Mouse (Mus musculus): ENCODE measurements around the gene Cmbl. TPM values are rescaled to one million over a fixed set of nuclear protein-coding genes. Genes with fewer than 3 reads are reported as not detected.
"Not testable (repeated sequence)": the region's sequence is repeated elsewhere in the genome, so short reads cannot be mapped to it uniquely, and the experiment has no call there.

Cmbl gene
- total RNA-seq, 2 experiments from 2014 or later, result 69.7 to 178 TPM

GRCm38 (mm10) chr15:31573287-31573686 is 8.1 kb downstream of the Cmbl start:
- DNase-seq (ENCODE audit: low spot score in 2 of 2), result no peak

- no peak for DNase-seq (ENCODE audit: low spot score in 2 of 2)
Measured at GRCm38 (mm10) chr15:31573692-31574091, 8.5 kb downstream of the Cmbl start.

GRCm38 (mm10) chr15:31576076-31576475 is 10.9 kb downstream of the Cmbl start:
- no peak for DNase-seq (ENCODE audit: low spot score in 2 of 2)

- DNase-seq (ENCODE audit: low spot score in 2 of 2), result not testable (repeated sequence)
Measured at GRCm38 (mm10) chr15:31581086-31581485, 15.9 kb downstream of the Cmbl start.

- DNase-seq (ENCODE audit: low spot score in 2 of 2), result peak in 1 of 2 experiments; percentile 49
Measured at GRCm38 (mm10) chr15:31583304-31584085, 18.3 kb downstream of the Cmbl start.

- no peak for DNase-seq (ENCODE audit: low spot score in 2 of 2)
Measured at GRCm38 (mm10) chr15:31585238-31585637, 20.0 kb downstream of the Cmbl start.

- no peak for DNase-seq (ENCODE audit: low spot score in 2 of 2)
Measured at GRCm38 (mm10) chr15:31586088-31586487, 20.9 kb downstream of the Cmbl start.

- DNase-seq (ENCODE audit: low spot score in 2 of 2), result peak; percentile 85 to 89
Measured at GRCm38 (mm10) chr15:31586519-31586918, 21.3 kb downstream of the Cmbl start.

GRCm38 (mm10) chr15:31587789-31588188 is 22.6 kb downstream of the Cmbl start:
- DNase-seq (ENCODE audit: low spot score in 2 of 2), result no peak

GRCm38 (mm10) chr15:31588989-31589640 is 23.9 kb downstream of the Cmbl start:
- DNase-seq (ENCODE audit: low spot score in 2 of 2), result no peak

- DNase-seq (ENCODE audit: low spot score in 2 of 2), result no peak
Measured at GRCm38 (mm10) chr15:31590176-31590575, 25.0 kb downstream of the Cmbl start.

- DNase-seq (ENCODE audit: low spot score in 2 of 2), result no peak
Measured at GRCm38 (mm10) chr15:31592531-31592930, 27.3 kb downstream of the Cmbl start.

GRCm38 (mm10) chr15:31594260-31594659 is 29.1 kb downstream of the Cmbl start:
- no peak for DNase-seq (ENCODE audit: low spot score in 2 of 2)

- no peak for DNase-seq (ENCODE audit: low spot score in 2 of 2)
Measured at GRCm38 (mm10) chr15:31595651-31596050, 30.5 kb downstream of the Cmbl start.

- DNase-seq (ENCODE audit: low spot score in 2 of 2), result no peak
Measured at GRCm38 (mm10) chr15:31599834-31600233, 34.6 kb downstream of the Cmbl start.

- DNase-seq (ENCODE audit: low spot score in 2 of 2), result no peak
Measured at GRCm38 (mm10) chr15:31601279-31601645, 36.1 kb downstream of the Cmbl start.

GRCm38 (mm10) chr15:31601646-31602374 is 36.6 kb downstream of the Cmbl start, which contains the start of the genes Cct5 and Fam173b:
TSS of gene Cct5 (minus strand) at chr15:31601804.
TSS of gene Fam173b (plus strand) at chr15:31601852.
- DNase-seq (ENCODE audit: low spot score in 2 of 2), result peak; percentile 99 to 100

- DNase-seq (ENCODE audit: low spot score in 2 of 2), result no peak
Measured at GRCm38 (mm10) chr15:31602426-31602825, 37.2 kb downstream of the Cmbl start.

GRCm38 (mm10) chr15:31603113-31603512 is 37.9 kb downstream of the Cmbl start:
- no peak for DNase-seq (ENCODE audit: low spot score in 2 of 2)

GRCm38 (mm10) chr15:31606821-31607220 is 41.6 kb downstream of the Cmbl start:
- no peak for DNase-seq (ENCODE audit: low spot score in 2 of 2)

GRCm38 (mm10) chr15:31611027-31611426 is 45.8 kb downstream of the Cmbl start:
- DNase-seq (ENCODE audit: low spot score in 2 of 2), result no peak

GRCm38 (mm10) chr15:31611976-31612375 is 46.8 kb downstream of the Cmbl start:
- no peak for DNase-seq (ENCODE audit: low spot score in 2 of 2)
